Mouse (Mus musculus) CH12.LX (cell line): ENCODE data around the gene Alg9. TPM values are rescaled to one million over a fixed set of nuclear protein-coding genes. Genes with fewer than 3 reads are reported as not detected.

Source experiments
- DNase-seq: peaks from one replicate; pipeline ENCODE4 v3.0.0-alpha.2; 2013; ENCODE audit errors: extremely low read depth
- H3K27ac ChIP-seq: 2 replicates; pipeline ENCODE4 v1.5.1; 2012; ENCODE audit warnings: low read depth, mild to moderate bottlenecking, control low read depth, moderate library complexity; ENCODE audit not compliant: insufficient read depth
- H3K27me3 ChIP-seq: replicated peaks from 2 replicates; pipeline ENCODE3; 2012; ENCODE audit warnings: inconsistent platforms
- H3K36me3 ChIP-seq, 2 experiments: replicated peaks in 1 of 2; 2 replicates each; pipeline versions ENCODE3 to v1.6.1; 2012; ENCODE audit warnings: inconsistent platforms in 1 of 2, low read length in 1 of 2, mild to moderate bottlenecking in 1 of 2, mixed read lengths in 1 of 2, moderate library complexity in 1 of 2; ENCODE audit not compliant: control insufficient read depth in 1 of 2, insufficient read depth in 1 of 2
- H3K4me1 ChIP-seq, 2 experiments: 2 replicates each; pipeline ENCODE4 v1.6.1; 2012; ENCODE audit warnings: inconsistent platforms in 1 of 2, moderate library complexity in 1 of 2; ENCODE audit not compliant: insufficient read depth in 2 of 2, control insufficient read depth in 1 of 2
- H3K4me2 ChIP-seq: 2 replicates; pipeline ENCODE4 v1.6.1; 2012; ENCODE audit warnings: low read depth, mild to moderate bottlenecking, control low read depth; ENCODE audit not compliant: poor library complexity, insufficient read depth, severe bottlenecking
- H3K4me3 ChIP-seq, 3 experiments: fragments of 150-350 bp in 1 of 3; sonication (generic) in 1 of 3; replicated peaks in 1 of 3; 2 replicates each; pipeline versions ENCODE3 to v1.5.1; 2011 to 2012; ENCODE audit warnings: low read depth in 2 of 3, low read length in 2 of 3, mild to moderate bottlenecking in 2 of 3, moderate library complexity in 2 of 3, control low read depth in 1 of 3, improper control_type of control experiment in 1 of 3, inconsistent platforms in 1 of 3, mixed read lengths in 1 of 3; ENCODE audit not compliant: poor library complexity in 1 of 3
- H3K79me2 ChIP-seq: replicated peaks from 2 replicates; pipeline ENCODE4 v1.6.1; 2012; ENCODE audit warnings: mild to moderate bottlenecking, moderate library complexity; ENCODE audit not compliant: control insufficient read depth, poor library complexity, insufficient read depth, severe bottlenecking; ENCODE audit errors: extremely low read depth
- H3K9ac ChIP-seq: 2 replicates; pipeline ENCODE4 v1.6.1; 2012; ENCODE audit warnings: low read depth, mild to moderate bottlenecking, control low read depth, moderate library complexity; ENCODE audit not compliant: insufficient read depth
- H3K9me3 ChIP-seq: replicated peaks from 2 replicates; pipeline ENCODE3; 2012; ENCODE audit warnings: low read length, inconsistent platforms, mixed read lengths
- BHLHE40 ChIP-seq: IDR thresholded peaks from 2 replicates; pipeline ENCODE4 v1.6.1; 2011; ENCODE audit warnings: mild to moderate bottlenecking, low read depth, low read length, improper control_type of control experiment
- CTCF ChIP-seq, 2 experiments: IDR thresholded peaks in 1 of 2; conservative IDR thresholded peaks in 1 of 2; 2 replicates each; pipeline ENCODE4 v1.5.1; 2011 to 2012; ENCODE audit warnings: low read depth in 2 of 2, low read length in 2 of 2, improper control_type of control experiment in 1 of 2, inconsistent platforms in 1 of 2, mild to moderate bottlenecking in 1 of 2, moderate library complexity in 1 of 2
- ELF1 ChIP-seq: IDR thresholded peaks from 2 replicates; pipeline ENCODE4 v1.6.1; 2014; ENCODE audit warnings: low read depth, mild to moderate bottlenecking, inconsistent platforms, low read length, improper control_type of control experiment
- ETS1 ChIP-seq: conservative IDR thresholded peaks from 2 replicates; pipeline ENCODE4 v1.6.1; 2012; ENCODE audit warnings: low read depth, mild to moderate bottlenecking, inconsistent platforms, low read length, improper control_type of control experiment, moderate library complexity
- HCFC1 ChIP-seq: IDR thresholded peaks from 2 replicates; pipeline ENCODE4 v1.6.1; 2012; ENCODE audit warnings: low read depth, mild to moderate bottlenecking, inconsistent platforms, low read length, improper control_type of control experiment
- MAFK ChIP-seq: IDR thresholded peaks from 2 replicates; pipeline ENCODE4 v1.6.1; 2011; ENCODE audit warnings: low read length, improper control_type of control experiment; ENCODE audit not compliant: insufficient replicate concordance
- MAX ChIP-seq: IDR thresholded peaks from 2 replicates; pipeline ENCODE4 v1.6.1; 2011; ENCODE audit warnings: low read length, improper control_type of control experiment
- MEF2A ChIP-seq: IDR thresholded peaks from 2 replicates; pipeline ENCODE4 v1.6.1; 2014; ENCODE audit warnings: low read depth, mild to moderate bottlenecking, inconsistent platforms, low read length, improper control_type of control experiment, borderline replicate concordance
- MYC ChIP-seq: IDR thresholded peaks from 2 replicates; pipeline ENCODE4 v1.6.1; 2011; ENCODE audit warnings: low read depth, mild to moderate bottlenecking, improper control_type of control experiment, low read length
- RAD21 ChIP-seq: IDR thresholded peaks from 2 replicates; pipeline ENCODE4 v1.6.1; 2011; ENCODE audit warnings: low read depth, mild to moderate bottlenecking, low read length, improper control_type of control experiment, moderate library complexity
- RCOR1 ChIP-seq: conservative IDR thresholded peaks from 2 replicates; pipeline ENCODE4 v1.6.1; 2012; ENCODE audit warnings: low read depth, mild to moderate bottlenecking, inconsistent platforms, low read length, improper control_type of control experiment
- TCF12 ChIP-seq: IDR thresholded peaks from 2 replicates; pipeline ENCODE4 v1.6.1; 2014; ENCODE audit warnings: low read depth, mild to moderate bottlenecking, inconsistent platforms, low read length, improper control_type of control experiment
- UBTF ChIP-seq: IDR thresholded peaks from 2 replicates; pipeline ENCODE4 v1.6.1; 2012; ENCODE audit warnings: low read depth, mild to moderate bottlenecking, inconsistent platforms, low read length, improper control_type of control experiment, moderate library complexity
- ZC3H11A ChIP-seq: IDR thresholded peaks from 2 replicates; pipeline ENCODE4 v1.6.1; 2012; ENCODE audit warnings: low read depth, mild to moderate bottlenecking, inconsistent platforms, low read length, improper control_type of control experiment
- ZMIZ1 ChIP-seq: IDR thresholded peaks from 2 replicates; pipeline ENCODE4 v1.6.1; 2012; ENCODE audit warnings: low read depth, mild to moderate bottlenecking, inconsistent platforms, low read length, improper control_type of control experiment
- ZNF384 ChIP-seq: IDR thresholded peaks from 2 replicates; pipeline ENCODE4 v1.6.1; 2012; ENCODE audit warnings: low read depth, low read length, improper control_type of control experiment, inconsistent platforms
- dilution Hi-C: fragments of 300-500 bp; cut with MboI; formaldehyde crosslinking; loops from 2 replicates; pipeline ENCODE4 v1.14.3; 2020; ENCODE audit warnings: low sequenced_read_pairs; ENCODE audit not compliant: extremely low pct_unique_long_range_greater_than_20kb, extremely low pct_ligation_motif_present
- in situ Hi-C: fragments of 300-500 bp; cut with MboI; formaldehyde crosslinking; loops from 3 replicates; pipeline ENCODE4 v1.14.3; 2019; ENCODE audit warnings: low sequenced_read_pairs, low pct_ligation_motif_present, low pct_unique_long_range_greater_than_20kb, mixed read lengths
- polyA plus RNA-seq: library from polyadenylated mRNA; unstranded; fragments of >175 nt; gene quantifications from 2 replicates; pipeline ENCODE4 v1.2.1, GENCODE M21; 2012; ENCODE audit warnings: low read depth; ENCODE audit not compliant: insufficient read length
- total RNA-seq, 2 experiments: library from RNA; depleted of rRNA; stranded (reverse); fragments of 300-350 nt in 1 of 2; fragments of >200 nt in 1 of 2; gene quantifications; 2 replicates each; pipeline ENCODE4 v1.2.3; 2012 to 2014

Gene Alg9
- total and polyA plus RNA-seq, 3 experiments = 25.7 to 40.1 (median 39.6) TPM

DNA sequence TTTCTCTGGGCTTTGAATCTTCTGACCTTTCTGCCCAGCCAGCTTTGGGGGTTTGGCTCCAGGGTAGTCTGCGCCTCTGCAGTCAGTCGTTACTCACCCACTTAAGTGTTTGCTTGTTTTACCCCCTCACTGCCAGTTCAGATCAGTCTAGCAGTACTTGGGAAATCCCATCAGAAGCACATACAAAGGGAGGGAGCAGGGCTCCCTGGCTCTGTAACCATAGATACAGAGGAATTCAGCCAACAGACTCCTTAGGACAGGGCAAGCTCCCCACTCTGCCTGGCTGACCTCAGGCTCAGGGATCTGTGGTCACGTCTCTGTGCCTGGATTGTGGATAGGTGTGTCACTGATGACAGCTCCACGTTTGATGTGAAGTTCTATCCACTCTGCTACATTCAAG, 112.5 kb downstream of the Alg9 start:
- Histone ChIP-seq H3K4me3 (no peak overlapping the region), H3K79me2 (no peaks in the 10 kb centered on the region; the same call in 1 of the 2 replicates), H3K9me3 (no peaks in the 10 kb centered on the region), H3K27me3 (no peaks in the 10 kb centered on the region), H3K4me2 (no peak overlapping the region), H3K4me1 (peaks cover 0 to 8% of the 10 kb centered on the region in 2 experiments; a peak in 2 of 4 replicates), H3K27ac (no peak overlapping the region), H3K36me3 (peaks cover 42 to 89% of the 10 kb centered on the region in 2 experiments), H3K9ac (no peak overlapping the region)
- dilution Hi-C loops (no loop called here), in situ Hi-C loops (no loop called here)
- DNase-seq = no peak
- TF ChIP-seq UBTF (no peak), MAFK (no peak), ZNF384 (no peak), ZC3H11A (no peak), MAX (no peak), RAD21 (no peak), ELF1 (no peak), MYC (no peak), ETS1 (no peak), RCOR1 (no peak), CTCF (conservative IDR thresholded peaks at IDR 0.05 in 1 of 2, IDR thresholded peaks at IDR 0.05 in 1 of 2; ENCODE audit: low read depth in 2 of 2, low read length in 2 of 2) (no peak)

- H3K9me3 ChIP-seq = no peaks in the 10 kb centered on the region
- no peak for DNase-seq
- H3K79me2 ChIP-seq = no peaks in the 10 kb centered on the region; the same call in 1 of the 2 replicates
- H3K27ac ChIP-seq = no peak overlapping the region
- H3K27me3 ChIP-seq = no peaks in the 10 kb centered on the region
- H3K4me2 ChIP-seq = no peak overlapping the region
- dilution Hi-C loops (no loop called here), in situ Hi-C loops (no loop called here)
- peaks cover 43 to 87% of the 10 kb centered on the region in 2 experiments for H3K36me3 ChIP-seq
- no peaks in the 10 kb centered on the region for H3K4me1 ChIP-seq
- no peak overlapping the region for H3K9ac ChIP-seq
- no peak overlapping the region for H3K4me3 ChIP-seq
- no peak for TF ChIP-seq TCF12
- no peak for TF ChIP-seq BHLHE40
- no peak for TF ChIP-seq MEF2A
- TF ChIP-seq ZMIZ1 = no peak
- TF ChIP-seq HCFC1 = no peak
Observed at GRCm38 (mm10) chr9:50889211-50889610, 114.4 kb downstream of the Alg9 start.
